Comparison of ENCODE assay signal across 16 mouse cellular contexts in the genomic region with DNA sequence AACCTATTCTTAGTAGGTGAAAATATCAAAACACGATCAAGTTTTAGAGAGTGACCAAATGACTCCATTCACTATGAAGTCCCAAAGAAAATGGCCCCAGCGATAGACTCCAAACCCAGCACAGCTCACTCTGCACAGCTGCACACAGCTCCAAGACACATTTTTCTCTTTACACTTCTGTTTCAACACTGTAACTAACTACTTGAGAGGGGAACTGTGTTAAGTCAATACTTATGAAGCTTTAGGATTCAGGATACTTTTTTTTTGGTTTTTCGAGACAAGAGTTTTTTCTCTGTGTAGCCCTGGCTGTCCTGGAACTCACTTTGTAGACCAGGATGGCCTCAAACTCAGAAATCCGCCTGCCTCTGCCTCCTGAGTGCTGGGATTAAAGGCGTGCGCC. TPM values are rescaled to one million over a fixed set of nuclear protein-coding genes. Genes with fewer than 3 reads are reported as not detected.
"Had no signal": no experiment of that assay in that cellular context is flagged by ENCODE, and none has a peak within 500 bp of the region (broad histone marks: within the 10 kb centered on the region; RNA-seq: fewer than 3 reads in every experiment).

No protein-coding gene starts in this region.

- H3K27ac ChIP-seq: neural tube, embryonic 15.5 days; stomach, embryonic 15.5 days; stomach, postnatal 0 days had no signal

- H3K4me2 ChIP-seq: neural tube, embryonic 15.5 days; stomach, embryonic 15.5 days had no signal

- H3K27me3 ChIP-seq: neural tube, embryonic 15.5 days; stomach, embryonic 15.5 days had no signal

- H3K9ac ChIP-seq: neural tube, embryonic 15.5 days; stomach, embryonic 15.5 days had no signal

- H3K4me1 ChIP-seq: stomach, embryonic 15.5 days had no signal

- DNase-seq: retina, postnatal 1 day; right cerebral cortex, adult 18-20 months; right cerebral cortex, postnatal 14 days; right cerebral cortex, postnatal 25 days; right cerebral cortex, postnatal 4 days; spleen, adult 18-20 months; thymus, adult 18-20 months; thymus, adult 2 months; thymus, postnatal 14 days; thymus, postnatal 25 days; thymus, postnatal 36 days; thymus, postnatal 4 days had no signal

- H3K4me3 ChIP-seq: neural tube, embryonic 15.5 days; stomach, embryonic 15.5 days had no signal

- H3K9me3 ChIP-seq: neural tube, embryonic 15.5 days; stomach, embryonic 15.5 days had no signal

RNA-seq across cellular contexts. Expression of gene Fam171a2, which starts 47.6 kb away (rescaled TPM):
- total RNA-seq: neutrophil, adult 5-6 weeks had no signal
